Mouse (Mus musculus): ENCODE data around the gene Hykk.

- TF ChIP-seq CTCF (IDR thresholded peaks at IDR 0.05; ENCODE audit: extremely low read depth, insufficient read depth, insufficient read length, insufficient replicate concordance) (no peak), POLR2A (IDR thresholded peaks at IDR 0.05; ENCODE audit: low read depth, low read length) (no peak)
Measured at GRCm38 (mm10) chr9:54892111-54892510, 25.0 kb upstream of the Hykk start.
